Comparison of ENCODE assay signal across 12 mouse cellular contexts in the genomic region with DNA sequence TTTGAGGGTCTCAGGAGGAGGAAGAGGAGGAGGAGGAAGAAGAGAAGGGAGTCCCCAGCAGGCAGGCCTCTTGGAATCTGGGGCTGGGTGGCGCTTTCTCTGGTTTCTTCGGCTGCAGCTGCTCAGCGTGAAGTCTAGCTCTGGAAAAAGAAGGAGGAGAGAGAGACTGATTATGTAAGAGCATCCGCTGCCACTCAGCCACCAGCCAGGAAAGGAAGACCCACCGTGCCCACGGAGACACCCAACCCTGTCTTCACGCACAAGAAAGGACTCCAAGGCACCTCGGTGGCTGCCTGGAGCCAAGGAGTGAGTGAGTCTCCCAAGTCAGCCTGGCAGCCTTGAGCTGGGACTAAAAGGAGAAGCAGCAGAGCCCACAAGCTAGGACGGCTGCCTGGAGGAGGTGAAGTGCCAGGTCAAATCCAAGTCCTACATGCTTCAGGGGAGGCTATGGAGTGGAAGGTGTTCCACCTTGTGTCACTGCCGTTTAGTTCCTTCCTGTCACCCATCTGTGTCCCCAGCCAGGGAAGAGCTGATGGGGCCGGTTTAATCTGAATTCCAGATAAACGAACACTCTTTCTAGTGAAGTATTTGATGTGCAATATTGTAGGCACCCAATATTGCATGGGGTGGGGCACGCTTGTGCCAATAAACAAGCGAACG. TPM values are rescaled to one million over a fixed set of nuclear protein-coding genes. Genes with fewer than 3 reads are reported as not detected.
DNase-seq lines count a peak whose midpoint lies in the region; ATAC-seq lines count a peak whose summit lies in the region.
"Had no signal": no experiment of that assay in that cellular context is flagged by ENCODE, and none has a peak within 500 bp of the region (broad histone marks: within the 10 kb centered on the region; RNA-seq: fewer than 3 reads in every experiment).

No protein-coding gene starts in this region.

- intact Hi-C loops in left cerebral cortex, postnatal 14 days (cut with DNase I), result loop anchor here (2.0 kb wide), 1 partner anchor 17 kb away; no protein-coding TSS in a partner anchor

- no peak for DNase-seq in frontal cortex, postnatal 10 days (ENCODE audit: low spot score in 2 of 2)
- peak; percentile 81 for DNase-seq in right cerebral cortex, adult 18-20 months
- no peak for DNase-seq in right cerebral cortex, postnatal 4 days
- peak; percentile 68 to 72 for DNase-seq in left cerebral cortex, postnatal 14 days (ENCODE audit: low spot score in 2 of 2)
- no peak for DNase-seq in testis, postnatal 14 days (ENCODE audit: low spot score)
- no peak for DNase-seq in c-Kit-positive CD71-positive TER-119-positive erythroid progenitor cells, embryonic 14.5 days (ENCODE audit: low spot score)
- no peak for DNase-seq in embryo, embryonic 9.5 days (ENCODE audit: extremely low spot score)
- DNase-seq: cerebellum, postnatal 36 days; kidney, postnatal 14 days; spleen, adult 18-20 months had no signal

- peak; percentile 79 for ATAC-seq in frontal cortex, adult (ENCODE audit: low TSS enrichment)

RNA-seq across cellular contexts. Expression of a gene that starts 34.4 kb away (rescaled TPM):
- total RNA-seq in left cerebral cortex, postnatal 14 days (2021), result 100 to 1,000 TPM; 184 to 221 TPM

RNA-seq across cellular contexts. Expression of a gene that starts 50.1 kb away (rescaled TPM):
- total RNA-seq in left cerebral cortex, postnatal 14 days (2021), result 100 to 1,000 TPM in 1 of 2 experiments, 10 to 100 TPM in 1; 98.4 to 107 TPM
- total RNA-seq: neutrophil, adult 5-6 weeks had no signal

Comparison
In these comparisons a context has a peak if more than half of its experiments do, and no peak if none do; other contexts are left out.
1. DNase-seq: peak in right cerebral cortex, adult 18-20 months (single experiment) and left cerebral cortex, postnatal 14 days (2 of 2); none in frontal cortex, postnatal 10 days (0 of 2), right cerebral cortex, postnatal 4 days (single experiment), testis, postnatal 14 days (single experiment), c-Kit-positive CD71-positive TER-119-positive erythroid progenitor cells, embryonic 14.5 days (single experiment) and embryo, embryonic 9.5 days (single experiment).